In genomic region chr10:111521636-111522035, GRCm38 (mm10) we compare ENCODE assay signal across 20 mouse cellular contexts.
"Had no signal": no experiment of that assay in that cellular context is flagged by ENCODE, and none has a peak within 500 bp of the region (broad histone marks: within the 10 kb centered on the region; RNA-seq: fewer than 3 reads in every experiment).

No protein-coding gene starts in this region.

- H3K36me3 ChIP-seq: liver, embryonic 12.5 days; liver, embryonic 15.5 days; neural tube, embryonic 12.5 days; neural tube, embryonic 15.5 days had no signal

- H3K4me3 ChIP-seq: left cerebral cortex, adult 2 months; liver, embryonic 12.5 days; liver, embryonic 15.5 days; neural tube, embryonic 12.5 days; neural tube, embryonic 15.5 days had no signal

- H3K4me2 ChIP-seq: liver, embryonic 12.5 days; liver, embryonic 15.5 days; neural tube, embryonic 12.5 days; neural tube, embryonic 15.5 days had no signal

- H3K27ac ChIP-seq: kidney, postnatal 0 days; left cerebral cortex, adult 2 months; liver, embryonic 12.5 days; liver, embryonic 15.5 days; macrophage; neural tube, embryonic 12.5 days; neural tube, embryonic 15.5 days; stomach, postnatal 0 days had no signal

- H3K9ac ChIP-seq: liver, embryonic 12.5 days; liver, embryonic 15.5 days; neural tube, embryonic 12.5 days; neural tube, embryonic 15.5 days had no signal

- ATAC-seq: intestine, embryonic 16.5 days; liver, embryonic 12.5 days; lung, postnatal 0 days had no signal

- H3K27me3 ChIP-seq: neural tube, embryonic 12.5 days; neural tube, embryonic 15.5 days had no signal

- H3K9me3 ChIP-seq: liver, embryonic 12.5 days; liver, embryonic 15.5 days; neural tube, embryonic 12.5 days; neural tube, embryonic 15.5 days had no signal

- DNase-seq: kidney, adult 18-20 months; kidney, postnatal 36 days; layer of hippocampus, postnatal 36 days; midbrain, embryonic 14.5 days; right cerebral cortex, adult 18-20 months; right cerebral cortex, postnatal 14 days; right cerebral cortex, postnatal 4 days; thymus, adult 2 months; thymus, postnatal 14 days; thymus, postnatal 4 days had no signal
